Mouse (Mus musculus): ENCODE data around the gene Gm5592. TPM values are rescaled to one million over a fixed set of nuclear protein-coding genes. Genes with fewer than 3 reads are reported as not detected.
"Not testable (repeated sequence)": the region's sequence is repeated elsewhere in the genome, so short reads cannot be mapped to it uniquely, and the experiment has no call there.

The Gm5592 gene
- total RNA-seq (2017): not detected in 2 replicates

- ATAC-seq (replicated peaks; ENCODE audit: low read depth, poor library complexity, severe bottlenecking): not testable (repeated sequence)
These were observed at the start of gene Gm5592 for GRCm38 (mm10) chr7:41153541-41153940. Gm5592 (plus strand) TSS chr7:41153841.

DNA sequence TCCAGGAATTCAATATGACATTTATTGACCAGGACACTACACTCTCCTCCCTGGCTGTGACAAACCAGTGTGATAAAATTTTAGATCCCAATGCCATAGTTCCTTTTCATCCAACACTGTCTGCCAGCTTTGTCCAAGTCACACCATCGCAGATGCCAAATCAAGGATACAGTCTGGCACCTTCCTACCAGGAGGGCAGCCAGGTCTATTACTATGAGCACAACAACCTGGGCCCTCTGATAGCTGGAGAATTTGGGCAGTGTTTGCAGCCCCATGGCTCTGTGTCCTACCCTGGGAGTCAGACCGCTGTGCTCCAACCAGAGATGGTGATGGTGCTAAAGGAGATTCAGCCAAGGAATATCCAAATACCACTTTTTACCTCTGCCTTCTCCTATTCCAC, 2.2 kb downstream of the Gm5592 start:
- ATAC-seq (replicated peaks; ENCODE audit: low read depth, poor library complexity, severe bottlenecking): not testable (repeated sequence)

GRCm38 (mm10) chr7:41157879-41158278, 4.2 kb downstream of the Gm5592 start:
- not testable (repeated sequence) for ATAC-seq (replicated peaks; ENCODE audit: low read depth, poor library complexity, severe bottlenecking)

GRCm38 (mm10) chr7:41158562-41158961, 4.9 kb downstream of the Gm5592 start:
- ATAC-seq (replicated peaks; ENCODE audit: low read depth, poor library complexity, severe bottlenecking): not testable (repeated sequence)

DNA sequence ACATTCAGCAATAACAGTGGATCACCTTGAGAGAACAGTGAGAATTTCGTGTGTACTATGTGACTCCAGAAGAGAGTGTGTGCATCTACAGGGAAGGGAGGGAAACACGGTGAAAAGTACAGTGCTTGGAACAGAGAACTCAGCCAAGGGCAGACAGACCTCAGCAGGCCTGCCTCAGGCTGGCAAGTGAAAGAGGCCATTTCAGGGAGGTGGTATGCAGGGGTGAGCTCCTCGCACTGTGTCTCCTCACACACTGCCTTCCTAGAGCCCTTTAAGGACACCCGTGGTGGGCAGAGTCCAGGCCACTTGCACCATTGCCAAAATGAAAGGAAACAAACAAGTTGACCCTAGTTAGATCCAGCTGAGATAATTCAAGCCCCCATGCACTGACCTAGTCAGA, 40.0 kb downstream of the Gm5592 start:
- no peak for ATAC-seq (replicated peaks; ENCODE audit: low read depth, poor library complexity, severe bottlenecking)

Other genes starting within 250 kb of the Gm5592 start
- gene 4930433I11Rik, start 166.3 kb upstream of the Gm5592 start, total RNA-seq (2017): not detected in 2 replicates
- not detected in 2 replicates for gene Gm4884, start 121.1 kb upstream of the Gm5592 start, total RNA-seq (2017)
- 26.4 and 31.7 TPM in 2 replicates for gene AI987944, start 239.5 kb downstream of the Gm5592 start, total RNA-seq (2017)